Mouse (Mus musculus): ENCODE measurements around the gene Esm1.

DNA sequence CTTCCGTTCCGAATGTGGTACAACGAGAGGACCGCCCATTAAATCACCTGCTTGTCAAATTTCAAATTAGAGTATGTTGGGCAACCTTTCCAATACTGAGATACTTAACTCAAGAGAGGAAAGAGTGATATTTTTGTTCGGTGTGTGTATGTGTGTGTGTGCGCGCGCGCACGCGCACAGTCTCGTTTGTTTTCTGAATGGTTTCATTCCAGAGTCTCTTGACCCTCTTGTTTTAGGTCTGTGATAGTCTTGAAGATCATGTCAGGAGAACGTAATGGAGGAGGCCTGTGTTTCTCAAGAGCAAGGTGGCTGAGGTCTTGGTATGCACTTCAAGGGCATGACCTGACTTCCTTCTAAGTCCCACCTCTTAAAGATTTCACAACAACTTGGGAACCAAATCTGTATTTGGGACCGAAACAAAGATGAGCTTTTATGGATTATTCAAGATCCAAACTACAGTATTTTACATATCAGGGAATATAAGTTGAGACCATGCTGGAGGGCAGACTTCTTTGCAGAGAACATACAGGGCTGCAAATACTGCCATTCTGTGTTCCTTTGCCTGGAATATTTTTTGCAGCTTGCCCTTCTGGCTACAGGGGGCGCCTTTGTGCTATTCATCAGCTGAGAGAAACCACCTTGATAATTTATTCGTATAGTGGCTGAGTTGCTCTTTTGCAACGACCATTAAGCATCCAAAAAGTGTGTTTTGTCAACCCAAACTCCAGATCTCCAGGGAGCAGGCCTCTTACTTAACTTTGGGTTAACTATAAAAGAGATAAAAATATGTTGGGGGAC lies 18.4 kb downstream of the Esm1 start:
- TF ChIP-seq E2F4 (IDR thresholded peaks at IDR 0.05; ENCODE audit: insufficient read depth): no peak
- TF ChIP-seq MYOD1 (IDR thresholded peaks at IDR 0.05; ENCODE audit: control insufficient read depth in 1 of 3, insufficient read length in 2 of 3, low read depth in 2 of 3): no peak
